Mouse (Mus musculus) hindbrain, postnatal 0 days (tissue): ENCODE results near the gene Celf3. TPM values are rescaled to one million over a fixed set of nuclear protein-coding genes. Genes with fewer than 3 reads are reported as not detected.
A peak's percentile ranks its signal among the peaks of the same experiment; 100 is the strongest.

Experiments
- ATAC-seq: fragments of 200-750 bp; cut with Nextera tagmentation; 2 replicates; pipeline ENCODE4 v1.8.0; 2017; ENCODE audit warnings: mild to moderate bottlenecking, moderate TSS enrichment, moderate library complexity
- DNase-seq: peaks from one replicate; pipeline ENCODE4 v3.0.0-alpha.2; 2015; ENCODE audit warnings: low spot score
- H3K27ac ChIP-seq: fragments of 300-500 bp; sonication (generic); 2 replicates; pipeline ENCODE4 v1.5.1; 2014; ENCODE audit warnings: mild to moderate bottlenecking
- H3K27me3 ChIP-seq: fragments of 300-500 bp; sonication (generic); 2 replicates; pipeline ENCODE4 v1.6.1; 2014; ENCODE audit warnings: low read length, mixed read lengths; ENCODE audit not compliant: insufficient read depth
- H3K36me3 ChIP-seq: fragments of 300-500 bp; sonication (generic); 2 replicates; pipeline ENCODE4 v1.6.1; 2014; ENCODE audit warnings: low read length, mixed read lengths; ENCODE audit not compliant: insufficient read depth
- H3K4me1 ChIP-seq: fragments of 300-500 bp; sonication (generic); 2 replicates; pipeline ENCODE4 v1.6.1; 2014; ENCODE audit warnings: antibody characterized with exemption, low read length, mixed read lengths; ENCODE audit not compliant: insufficient read depth
- H3K4me2 ChIP-seq: fragments of 300-500 bp; sonication (generic); 2 replicates; pipeline ENCODE4 v1.6.1; 2014; ENCODE audit warnings: low read depth, mild to moderate bottlenecking, low read length, moderate library complexity, mixed read lengths
- H3K4me3 ChIP-seq: fragments of 300-500 bp; sonication (generic); 2 replicates; pipeline ENCODE4 v1.5.1; 2014; ENCODE audit warnings: low read length
- H3K9ac ChIP-seq: fragments of 300-500 bp; sonication (generic); replicated peaks from 2 replicates; pipeline ENCODE4 v1.6.1; 2014; ENCODE audit warnings: mild to moderate bottlenecking, low read length, moderate library complexity, mixed read lengths
- H3K9me3 ChIP-seq: fragments of 300-500 bp; sonication (generic); 2 replicates; pipeline ENCODE4 v1.6.1; 2016; ENCODE audit warnings: low read length, mixed read lengths
- CTCF ChIP-seq: IDR thresholded peaks from 2 replicates; pipeline ENCODE4 v1.5.1; 2016; ENCODE audit warnings: antibody characterized with exemption, control low read depth, low read depth
- WGBS: fragments of 180-500 bp; shearing (Covaris S2); extraction: QIAGEN DNeasy Blood & Tissue Kit; methylation state at CpG from one replicate; pipeline ENCODE4 v1.1.7; 2014; 5-methylcytosine and 5-hydroxymethylcytosine counted together
- polyA plus RNA-seq: library from polyadenylated mRNA; unstranded; fragments of >200 nt; fragmentation: Nextera tagmentation; extraction: Ambion mirVana; gene quantifications from 2 replicates; pipeline ENCODE4 v1.2.1, GENCODE M21; 2015
- total RNA-seq: library from RNA; depleted of rRNA; stranded (reverse); fragments of >200 nt; gene quantifications from 2 replicates; pipeline ENCODE4 v1.2.3, GENCODE M21; 2014

Celf3 gene
- total and polyA plus RNA-seq, 2 experiments from 2014 or later: 171 to 184 TPM

- Histone ChIP-seq H3K9ac (no peak overlapping the region), H3K4me2 (no peak overlapping the region), H3K4me1 (peaks cover 18% of the 10 kb centered on the region), H3K9me3 (no peaks in the 10 kb centered on the region), H3K4me3 (no peak overlapping the region), H3K36me3 (no peaks in the 10 kb centered on the region), H3K27me3 (no peaks in the 10 kb centered on the region), H3K27ac (no peak overlapping the region)
- TF ChIP-seq CTCF: no peak
- ATAC-seq: no peak
- 65% methylated on average over 3 of the region's 3 CpGs for WGBS
- DNase-seq: no peak
Measured at GRCm38 (mm10) chr3:94468931-94469330, 9.2 kb upstream of the Celf3 start.

GRCm38 (mm10) chr3:94472447-94473114 is 5.5 kb upstream of the Celf3 start:
- WGBS: 12% methylated on average over 28 of the region's 28 CpGs
- Histone ChIP-seq H3K27ac (peak overlapping the region; percentile 8; the same call in 1 of the 2 replicates), H3K4me3 (peak overlapping the region; percentile 24; the same call in 1 of the 2 replicates), H3K4me2 (peak overlapping the region; percentile 49), H3K27me3 (no peaks in the 10 kb centered on the region), H3K9me3 (no peaks in the 10 kb centered on the region), H3K36me3 (no peaks in the 10 kb centered on the region), H3K4me1 (peaks cover 8% of the 10 kb centered on the region; the same call in 1 of the 2 replicates), H3K9ac (no peak overlapping the region)
- peak; percentile 60 for DNase-seq
- ATAC-seq: peak; percentile 41; the same call in 1 of the 2 replicates
- no peak for TF ChIP-seq CTCF

GRCm38 (mm10) chr3:94473115-94473505 is 5.0 kb upstream of the Celf3 start:
- H3K9ac ChIP-seq: no peak overlapping the region
- no peak for ATAC-seq
- H3K27ac ChIP-seq: peak overlapping the region; percentile 8; the same call in 1 of the 2 replicates
- H3K4me3 ChIP-seq: no peak overlapping the region
- DNase-seq: no peak
- H3K36me3 ChIP-seq: no peaks in the 10 kb centered on the region
- H3K27me3 ChIP-seq: no peaks in the 10 kb centered on the region
- peaks cover 8% of the 10 kb centered on the region; the same call in 1 of the 2 replicates for H3K4me1 ChIP-seq
- WGBS: 49% methylated on average over 10 of the region's 10 CpGs
- TF ChIP-seq CTCF: no peak
- no peaks in the 10 kb centered on the region for H3K9me3 ChIP-seq
- H3K4me2 ChIP-seq: peak overlapping the region; percentile 49

GRCm38 (mm10) chr3:94473567-94474232 is 4.4 kb upstream of the Celf3 start:
- 0 out of 2 replicates have a peak overlapping the region, but pooled peaks have one; percentile 9 for H3K27ac ChIP-seq
- WGBS: 57% methylated on average over 5 of the region's 5 CpGs
- H3K9ac ChIP-seq: no peak overlapping the region
- no peak overlapping the region for H3K4me2 ChIP-seq
- ATAC-seq (no peak), DNase-seq (no peak)
- no peak for TF ChIP-seq CTCF
- H3K4me3 ChIP-seq: no peak overlapping the region
- H3K9me3 ChIP-seq: no peaks in the 10 kb centered on the region
- no peaks in the 10 kb centered on the region for H3K36me3 ChIP-seq
- H3K4me1 ChIP-seq: peaks cover 8% of the 10 kb centered on the region; the same call in 1 of the 2 replicates
- H3K27me3 ChIP-seq: no peaks in the 10 kb centered on the region

- 54% methylated on average over 8 of the region's 8 CpGs for WGBS
- Histone ChIP-seq H3K27me3 (no peaks in the 10 kb centered on the region), H3K9me3 (no peaks in the 10 kb centered on the region), H3K36me3 (no peaks in the 10 kb centered on the region), H3K4me1 (peaks cover 8% of the 10 kb centered on the region; the same call in 1 of the 2 replicates), H3K4me2 (no peak overlapping the region), H3K9ac (no peak overlapping the region), H3K4me3 (no peak overlapping the region), H3K27ac (peak overlapping the region; percentile 88)
- ATAC-seq (no peak), DNase-seq (no peak)
- no peak for TF ChIP-seq CTCF
Measured at GRCm38 (mm10) chr3:94476301-94477035, 1.6 kb upstream of the Celf3 start.

- DNase-seq (peak; percentile 50), ATAC-seq (peak; percentile 25)
- Histone ChIP-seq H3K4me2 (peak overlapping the region; percentile 85), H3K9me3 (no peaks in the 10 kb centered on the region), H3K27me3 (no peaks in the 10 kb centered on the region), H3K4me1 (peaks cover 12% of the 10 kb centered on the region; the same call in 1 of the 2 replicates), H3K4me3 (peak overlapping the region; percentile 56), H3K36me3 (no peaks in the 10 kb centered on the region), H3K27ac (peak overlapping the region; percentile 88), H3K9ac (peak overlapping the region; percentile 47)
- 15% methylated on average over 4 of the region's 4 CpGs for WGBS
- no peak for TF ChIP-seq CTCF
Measured at GRCm38 (mm10) chr3:94477444-94477843, 651 bp upstream of the Celf3 start.
